Mouse (Mus musculus) cerebellum, adult 18-20 months (tissue): ENCODE data around the gene Acoxl.
"Not testable (repeated sequence)": the region's sequence is repeated elsewhere in the genome, so short reads cannot be mapped to it uniquely, and the experiment has no call there.

Source experiments
- DNase-seq, 2 experiments: peaks; one replicate each; pipeline ENCODE4 v3.0.0; 2021

The Acoxl gene

GRCm38 (mm10) chr2:128084607-128085006, 245.9 kb downstream of the Acoxl start:
- no peak for DNase-seq

GRCm38 (mm10) chr2:128085481-128085880, 246.8 kb downstream of the Acoxl start:
- DNase-seq = no peak

- no peak for DNase-seq
Observed at GRCm38 (mm10) chr2:128086301-128086886, 247.7 kb downstream of the Acoxl start.

GRCm38 (mm10) chr2:128086996-128087526, 248.4 kb downstream of the Acoxl start:
- DNase-seq = no peak

- no peak for DNase-seq
Observed at GRCm38 (mm10) chr2:128087798-128088545, 249.3 kb downstream of the Acoxl start.

GRCm38 (mm10) chr2:128090283-128090885, 251.7 kb downstream of the Acoxl start:
- no peak for DNase-seq

GRCm38 (mm10) chr2:128091431-128092369, 253.0 kb downstream of the Acoxl start:
- DNase-seq = no peak

- DNase-seq = no peak
Observed at GRCm38 (mm10) chr2:128092451-128092850, 253.8 kb downstream of the Acoxl start.

- DNase-seq = no peak
Observed at GRCm38 (mm10) chr2:128094196-128094595, 255.5 kb downstream of the Acoxl start.

GRCm38 (mm10) chr2:128094602-128095001, 255.9 kb downstream of the Acoxl start:
- no peak for DNase-seq

- DNase-seq = no peak
Observed at GRCm38 (mm10) chr2:128095270-128095669, 256.6 kb downstream of the Acoxl start.

GRCm38 (mm10) chr2:128096070-128096469, 257.4 kb downstream of the Acoxl start:
- DNase-seq = no peak

GRCm38 (mm10) chr2:128098118-128098517, 259.4 kb downstream of the Acoxl start:
- DNase-seq = not testable (repeated sequence)

- DNase-seq = no peak
Observed at GRCm38 (mm10) chr2:128102086-128102485, 263.4 kb downstream of the Acoxl start.

- DNase-seq = no peak
Observed at GRCm38 (mm10) chr2:128104815-128105214, 266.1 kb downstream of the Acoxl start.

- DNase-seq = no peak
Observed at GRCm38 (mm10) chr2:128105651-128106050, 267.0 kb downstream of the Acoxl start.

GRCm38 (mm10) chr2:128111537-128111936, 272.9 kb downstream of the Acoxl start:
- no peak for DNase-seq

- no peak for DNase-seq
Observed at GRCm38 (mm10) chr2:128114621-128115020, 275.9 kb downstream of the Acoxl start.

- no peak for DNase-seq
Observed at GRCm38 (mm10) chr2:128115579-128115978, 276.9 kb downstream of the Acoxl start.

- DNase-seq = no peak
Observed at GRCm38 (mm10) chr2:128117605-128118004, 278.9 kb downstream of the Acoxl start.

GRCm38 (mm10) chr2:128118971-128119370, 280.3 kb downstream of the Acoxl start:
- no peak for DNase-seq

GRCm38 (mm10) chr2:128122491-128122890, 283.8 kb downstream of the Acoxl start:
- DNase-seq = peak; percentile 58 to 70
